Mouse (Mus musculus) urinary bladder, postnatal 14 days (tissue): ENCODE data around the gene Cebpa.
A peak's percentile ranks its signal among the peaks of the same experiment; 100 is the strongest.

ENCODE experiments used
- DNase-seq: peaks from one replicate; pipeline ENCODE4 v3.0.0; 2021; ENCODE audit warnings: low spot score

Gene Cebpa

DNA sequence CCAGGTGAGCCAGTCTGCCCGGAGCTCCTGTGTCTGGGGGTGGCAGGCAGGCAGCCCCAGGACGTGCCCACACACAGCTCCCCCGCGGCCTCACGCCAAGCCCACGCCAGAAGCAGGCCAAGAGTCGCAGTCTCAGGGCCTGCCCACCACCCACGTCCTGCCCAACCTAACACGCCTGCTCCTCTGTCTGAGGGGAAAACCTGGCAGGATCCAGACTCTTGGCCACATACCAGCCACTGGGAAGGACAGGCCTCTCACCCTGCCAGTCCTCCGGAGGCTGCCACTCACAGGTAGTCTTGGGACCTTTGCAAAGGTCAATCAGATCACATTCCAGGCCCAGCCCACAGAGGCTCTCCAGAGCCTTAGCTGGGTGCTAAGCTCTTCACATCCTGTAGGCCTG lies 27.2 kb downstream of the Cebpa start:
- DNase-seq = peak; percentile 74

DNA sequence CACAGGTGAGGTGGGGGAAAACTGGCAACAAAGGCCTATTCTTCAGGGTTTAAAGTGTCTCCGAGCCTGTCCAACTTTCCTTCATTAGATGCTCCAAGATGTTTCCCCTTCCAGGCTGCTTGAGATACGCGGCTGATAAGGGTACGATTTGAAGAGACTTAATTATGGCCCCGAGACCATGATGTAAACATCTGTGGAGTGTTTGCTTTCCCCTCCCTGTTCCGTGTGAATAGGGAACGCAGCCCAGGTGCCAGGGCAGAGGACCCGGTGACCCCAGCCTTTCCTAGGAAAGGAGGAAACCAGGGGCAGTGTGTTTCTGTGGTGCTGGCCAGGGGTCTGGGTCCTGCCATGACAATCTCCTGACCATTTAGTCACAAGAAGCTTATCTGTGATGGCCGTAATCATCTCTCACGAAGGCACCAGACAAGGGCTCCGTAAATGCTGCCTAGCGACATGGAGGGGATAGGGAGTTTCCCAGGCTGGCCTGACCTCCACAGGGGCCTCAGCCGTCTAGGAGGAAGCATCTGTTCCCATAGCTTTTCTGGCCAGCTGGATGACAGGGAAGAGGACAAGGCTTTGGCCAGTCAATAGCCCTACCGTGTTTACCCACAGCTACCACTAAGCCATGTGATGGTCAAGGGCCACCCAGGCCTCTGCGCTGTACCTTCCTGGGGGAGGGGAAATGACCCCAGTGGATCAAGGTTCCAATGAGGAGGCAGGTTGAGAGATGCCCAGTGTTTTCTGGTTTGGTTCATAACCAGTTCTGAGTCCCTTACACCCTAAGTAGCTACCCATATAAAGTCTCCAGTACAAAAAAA lies 30.7 kb downstream of the Cebpa start:
- DNase-seq = no peak

DNA sequence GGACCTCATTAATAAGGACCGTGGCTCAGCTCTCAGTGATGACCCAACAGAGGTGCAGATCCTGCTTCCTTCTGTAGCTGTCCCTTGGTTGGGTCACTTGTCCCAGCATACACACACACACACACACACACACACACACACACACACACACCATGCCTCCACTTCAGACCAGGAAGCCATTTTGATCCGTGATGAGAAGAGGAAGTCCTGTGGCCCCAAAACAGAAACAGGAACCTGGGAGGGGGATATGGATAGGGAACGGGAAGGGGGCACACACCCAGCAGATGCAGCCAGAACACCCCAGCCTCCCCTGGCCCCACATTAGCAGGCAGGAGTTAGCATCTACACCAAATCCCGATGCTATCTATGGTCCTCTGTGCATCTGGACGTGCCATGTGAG lies 31.8 kb downstream of the Cebpa start:
- DNase-seq = no peak

DNA sequence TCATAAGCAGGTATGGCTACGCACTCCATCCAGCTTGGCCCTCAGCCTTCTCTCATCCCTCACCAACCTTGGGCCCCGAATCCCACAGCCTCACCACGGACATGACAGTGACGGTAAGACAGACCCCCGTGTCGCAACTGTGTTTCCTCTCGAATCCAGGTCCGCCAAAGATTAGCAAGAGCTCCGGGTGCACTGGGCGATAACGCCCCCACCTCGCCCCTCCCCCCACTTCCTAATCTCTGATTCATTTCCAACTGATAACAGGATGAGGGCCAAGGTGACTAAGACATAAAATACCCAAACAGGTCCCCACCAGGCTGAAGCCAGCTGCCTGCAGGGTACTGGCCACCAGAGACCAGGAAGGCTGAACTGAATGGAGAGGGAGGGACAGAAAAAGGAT lies 35.4 kb downstream of the Cebpa start:
- DNase-seq = no peak

DNA sequence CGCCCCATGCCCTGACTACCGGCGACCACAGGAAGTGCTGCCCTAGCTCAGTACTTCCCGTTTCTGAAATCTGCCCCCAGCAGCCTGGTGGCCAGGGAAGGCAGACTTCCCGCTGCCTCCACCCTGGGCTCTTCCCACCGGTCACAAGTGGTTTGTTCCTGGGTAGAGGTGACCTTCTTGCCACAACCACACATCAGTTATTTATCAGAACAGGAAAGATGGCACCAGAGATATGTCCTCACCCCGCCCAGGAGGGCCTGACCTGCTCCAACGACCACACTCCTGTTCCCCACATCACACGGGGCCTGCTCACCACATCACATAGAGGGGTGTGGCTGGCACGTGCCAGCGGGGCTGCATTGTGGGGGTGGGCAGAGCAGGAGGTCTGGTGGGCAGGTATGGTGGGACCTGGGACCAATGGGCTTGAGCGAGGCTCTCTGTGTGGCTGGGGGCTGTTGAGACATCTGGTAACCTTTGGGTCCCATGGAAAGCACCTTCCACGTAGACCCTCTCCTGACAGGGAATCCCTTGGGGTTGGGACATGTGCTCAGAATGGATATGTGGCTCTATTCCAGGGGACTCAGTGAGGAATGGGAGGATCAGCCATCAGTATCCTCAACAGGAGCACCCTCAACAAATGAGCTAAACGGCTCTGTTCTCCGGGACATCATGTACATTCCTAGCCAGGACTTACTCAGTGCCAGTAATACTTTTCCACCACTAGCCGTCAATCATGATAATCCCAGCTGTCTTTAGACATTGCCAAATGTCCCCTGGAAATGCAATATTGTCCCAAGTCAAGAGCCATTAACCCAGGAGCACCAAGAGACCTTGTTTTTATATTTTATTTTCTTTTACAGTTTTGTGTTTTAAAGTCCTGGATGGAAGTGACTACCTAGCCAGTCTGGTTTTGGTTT lies 37.7 kb downstream of the Cebpa start:
- DNase-seq = no peak

DNA sequence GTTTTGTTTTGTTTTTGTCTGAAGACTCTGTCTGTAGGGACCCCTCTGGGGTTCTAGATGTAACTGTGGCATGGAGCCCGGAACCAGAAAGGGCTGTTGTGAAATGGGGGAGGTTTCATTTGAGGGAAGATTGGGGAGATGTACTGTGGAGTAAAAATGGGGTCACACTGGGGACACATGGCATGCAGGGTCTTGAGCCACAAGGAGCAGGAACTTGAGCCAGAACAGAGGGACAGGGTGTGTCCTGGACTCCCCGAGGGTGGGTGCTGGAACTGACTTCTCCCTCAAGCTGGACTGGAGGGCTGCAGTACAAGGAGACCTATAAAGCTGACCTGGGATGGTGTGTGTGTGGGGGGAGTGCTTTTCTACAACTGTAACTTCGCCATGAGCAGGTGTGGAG lies 38.4 kb downstream of the Cebpa start:
- no peak for DNase-seq

DNA sequence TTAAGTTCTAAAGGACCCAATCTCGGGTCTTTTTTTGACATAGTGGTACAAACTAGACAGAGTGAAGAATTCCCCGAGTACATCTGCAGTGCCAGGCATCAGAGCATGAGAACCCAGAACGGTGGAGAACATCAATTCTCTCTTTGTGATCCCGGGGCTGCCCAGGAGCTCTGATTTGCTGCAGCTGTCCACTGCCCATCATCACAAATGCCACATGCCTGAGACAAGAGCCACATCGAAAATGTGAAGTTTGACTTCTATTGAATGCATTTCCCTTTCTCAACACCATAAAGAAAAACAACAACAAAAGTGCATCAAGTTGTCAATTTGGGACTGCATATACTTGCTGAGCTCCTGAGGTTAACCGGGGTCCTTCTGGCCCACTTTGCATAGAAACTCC lies 43.4 kb downstream of the Cebpa start:
- no peak for DNase-seq

DNA sequence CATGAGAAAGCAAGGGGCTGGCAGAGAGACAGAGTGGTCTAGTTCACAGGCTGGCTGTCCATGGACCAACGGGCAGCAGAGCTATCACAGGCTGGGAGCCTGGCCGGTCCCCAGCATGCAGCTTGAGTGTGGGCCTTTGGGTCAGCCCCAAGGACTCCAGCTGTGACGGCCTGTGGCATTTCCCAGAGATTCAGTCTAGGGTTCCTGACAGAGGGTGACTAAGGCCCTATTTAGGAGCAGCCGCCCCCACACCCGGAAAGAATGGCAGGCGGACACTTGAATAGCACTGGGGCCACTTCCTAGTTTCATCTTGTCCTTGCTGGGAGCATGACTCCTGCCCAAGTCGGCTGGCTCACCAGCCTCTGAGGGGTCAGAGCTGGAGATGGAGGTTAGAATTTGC lies 44.5 kb downstream of the Cebpa start:
- DNase-seq = no peak

DNA sequence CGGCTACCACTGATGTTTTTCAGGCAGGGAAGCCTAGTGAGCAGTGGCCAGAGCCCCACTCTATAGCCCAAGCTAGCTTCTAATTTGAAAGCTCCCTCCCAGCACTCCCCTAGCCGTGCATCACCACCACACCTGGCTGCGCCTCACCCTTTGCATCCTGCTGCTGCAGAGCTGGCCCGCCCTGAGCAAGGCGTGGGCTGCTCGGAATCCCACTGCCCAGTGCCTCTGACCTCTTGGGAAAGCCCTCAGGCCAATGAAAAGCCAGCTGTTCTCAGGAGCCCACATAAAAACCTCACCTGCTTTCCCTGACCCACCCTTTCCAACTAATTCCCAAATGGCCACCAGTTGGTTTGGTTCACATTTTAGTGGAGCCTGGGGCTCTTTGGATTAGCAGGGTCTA lies 45.0 kb downstream of the Cebpa start:
- DNase-seq = no peak

DNA sequence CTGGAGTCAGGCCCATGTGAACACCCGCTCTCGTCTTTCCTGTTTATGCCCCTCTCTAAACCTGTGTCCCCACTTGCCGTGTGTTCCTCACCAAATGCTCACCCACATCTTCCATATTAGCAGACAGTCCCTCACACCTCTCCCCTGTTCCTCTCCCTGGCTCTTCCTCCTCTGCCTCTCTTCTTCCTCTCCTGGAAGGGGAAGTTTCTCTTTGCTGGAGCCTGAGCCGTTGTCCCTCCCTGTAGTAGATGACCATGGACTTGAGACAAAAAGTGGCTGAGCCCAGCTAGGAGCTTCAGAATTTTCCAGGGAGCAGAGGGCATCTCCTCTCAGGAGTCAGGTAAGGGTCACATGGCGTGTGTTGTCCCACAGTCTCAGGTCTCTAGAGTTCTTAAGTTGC lies 47.9 kb downstream of the Cebpa start:
- no peak for DNase-seq

DNA sequence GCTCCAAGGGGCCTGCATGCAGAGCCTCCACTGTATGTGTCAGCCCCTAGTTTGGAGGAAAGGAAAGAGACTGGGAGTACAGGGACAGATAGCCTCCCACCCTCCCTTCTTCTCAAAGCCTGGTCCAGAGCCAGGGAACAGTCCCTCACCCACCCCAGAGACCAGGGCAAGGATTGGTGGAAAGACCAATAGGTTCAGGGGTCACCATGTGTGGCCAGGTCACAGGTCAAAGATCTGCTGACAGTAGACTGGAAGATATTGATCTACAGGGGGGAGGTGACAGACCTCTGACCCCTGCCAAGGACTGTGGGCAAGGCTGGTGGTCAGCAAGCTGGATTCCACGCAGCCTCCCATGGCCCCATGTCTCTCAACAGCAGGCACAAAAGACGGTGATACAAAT lies 48.8 kb downstream of the Cebpa start:
- DNase-seq = no peak

DNA sequence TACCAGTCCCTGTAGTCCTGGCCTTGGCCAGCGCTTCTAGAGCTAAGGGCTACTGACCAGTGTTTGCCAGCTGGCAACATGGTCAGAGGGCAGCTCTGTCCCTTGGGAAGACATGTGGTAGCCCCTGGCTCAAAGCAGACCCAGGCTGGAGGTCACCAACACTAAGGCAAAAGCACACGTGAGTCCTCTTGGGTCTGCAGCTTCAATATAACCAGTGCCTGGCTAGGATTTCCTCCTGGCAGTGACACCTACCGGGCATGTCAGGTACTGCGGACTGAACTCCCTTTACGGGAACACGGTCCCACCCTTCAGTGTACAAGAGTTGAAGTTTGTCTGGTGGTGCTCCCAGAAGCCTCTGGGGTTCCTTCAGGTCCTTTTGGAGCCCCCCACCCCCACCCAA lies 50.2 kb downstream of the Cebpa start:
- DNase-seq = peak; percentile 93
